Mouse (Mus musculus) liver, embryonic 14.5 days (tissue): Measurements from ENCODE around the gene Sgip1.

Experiments
- CTCF ChIP-seq: IDR thresholded peaks from 2 replicates; pipeline ENCODE4 v1.5.1; 2016; ENCODE audit warnings: antibody characterized with exemption, low read depth, control low read depth
- EP300 ChIP-seq: IDR thresholded peaks from 2 replicates; pipeline ENCODE4 v1.6.1; 2016; ENCODE audit warnings: antibody characterized with exemption, low read depth

- TF ChIP-seq CTCF (no peak), EP300 (no peak)
Measured at GRCm38 (mm10) chr4:102840956-102841729, 100.0 kb downstream of the Sgip1 start.
